Mouse (Mus musculus): ENCODE measurements around the gene Aqp1.

DNA sequence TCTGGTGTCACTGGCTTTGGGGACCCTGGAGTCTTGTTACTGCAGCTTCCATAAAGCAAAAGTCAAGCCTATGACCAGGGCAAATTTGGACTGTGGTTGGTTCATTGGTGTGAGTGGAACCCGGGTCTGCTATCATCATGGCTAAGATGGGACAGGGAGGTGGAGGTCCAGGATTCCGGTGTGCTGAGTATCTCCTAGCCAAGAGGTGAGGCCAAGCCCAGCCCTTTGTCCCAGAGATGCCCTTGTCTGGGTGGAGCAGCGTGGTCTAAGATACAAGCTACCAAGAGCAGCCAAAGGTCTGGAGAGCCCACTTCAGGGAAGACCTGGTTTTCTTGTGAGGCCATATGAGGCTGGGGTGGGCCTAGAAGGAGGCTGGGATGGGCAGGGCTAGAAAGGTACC lies 17.6 kb upstream of the Aqp1 start:
- TF ChIP-seq POLR2A (IDR thresholded peaks at IDR 0.05; ENCODE audit: insufficient read depth, low read length): no peak
- TF ChIP-seq CTCF (IDR thresholded peaks at IDR 0.05; ENCODE audit: low read depth, low read length): no peak
- no peak for TF ChIP-seq EP300 (IDR thresholded peaks at IDR 0.05; ENCODE audit: insufficient read depth, low read depth, low read length)

Measured in ES-Bruce4 (cell line).